Mouse (Mus musculus) embryonic facial prominence, embryonic 13.5 days (tissue): Measurements from ENCODE around the gene Mtmr11. TPM values are rescaled to one million over a fixed set of nuclear protein-coding genes. Genes with fewer than 3 reads are reported as not detected.
"Not testable (repeated sequence)": the region's sequence is repeated elsewhere in the genome, so short reads cannot be mapped to it uniquely, and the experiment has no call there.

Experiments
- ATAC-seq: fragments of 200-750 bp; cut with Nextera tagmentation; 2 replicates; pipeline ENCODE4 v1.8.0; 2017; ENCODE audit warnings: low read depth; ENCODE audit not compliant: insufficient number of reproducible peaks, insufficient read depth, low FRiP score, low TSS enrichment
- H3K27ac ChIP-seq: fragments of 300-500 bp; sonication (generic); 2 replicates; pipeline ENCODE4 v1.5.1; 2015; ENCODE audit warnings: moderate library complexity, mild to moderate bottlenecking, inconsistent platforms
- H3K27me3 ChIP-seq: fragments of 300-500 bp; sonication (generic); 2 replicates; pipeline ENCODE4 v1.6.1; 2015; ENCODE audit warnings: mild to moderate bottlenecking, inconsistent platforms
- H3K36me3 ChIP-seq: fragments of 300-500 bp; sonication (generic); 2 replicates; pipeline ENCODE4 v1.6.1; 2015; ENCODE audit warnings: mild to moderate bottlenecking, inconsistent platforms
- H3K4me1 ChIP-seq: fragments of 300-500 bp; sonication (generic); 2 replicates; pipeline ENCODE4 v1.6.1; 2015; ENCODE audit warnings: inconsistent platforms
- H3K4me2 ChIP-seq: fragments of 300-500 bp; sonication (generic); 2 replicates; pipeline ENCODE4 v1.6.1; 2015; ENCODE audit warnings: moderate library complexity, mild to moderate bottlenecking, inconsistent platforms
- H3K4me3 ChIP-seq: fragments of 300-500 bp; sonication (generic); 2 replicates; pipeline ENCODE4 v1.5.1; 2015; ENCODE audit warnings: mild to moderate bottlenecking, inconsistent platforms
- H3K9ac ChIP-seq: fragments of 300-500 bp; sonication (generic); 2 replicates; pipeline ENCODE4 v1.6.1; 2015; ENCODE audit warnings: mild to moderate bottlenecking, inconsistent platforms
- H3K9me3 ChIP-seq: fragments of 300-500 bp; sonication (generic); 2 replicates; pipeline ENCODE4 v1.6.1; 2016; ENCODE audit warnings: inconsistent platforms
- WGBS: fragments of 180-500 bp; shearing (Covaris S2); methylation state at CpG from one replicate; pipeline ENCODE4 v1.1.7; 2015; ENCODE audit warnings: mixed read lengths; 5-methylcytosine and 5-hydroxymethylcytosine counted together
- polyA plus RNA-seq: library from polyadenylated mRNA; unstranded; fragments of >200 nt; fragmentation: Nextera tagmentation; extraction: Ambion mirVana; gene quantifications from 2 replicates; pipeline ENCODE4 v1.2.1, GENCODE M21; 2015

Mtmr11 gene
- polyA plus RNA-seq, 1 experiment from 2014 or later, result 37.3 TPM

GRCm38 (mm10) chr3:96195616-96196313, 34.0 kb downstream of the Mtmr11 start:
- H3K4me3 ChIP-seq, result no peak overlapping the region
- H3K4me1 ChIP-seq, result peaks cover 19% of the 10 kb centered on the region
- no peak for ATAC-seq
- peak overlapping the region; percentile 96; the same call in 1 of the 2 replicates for H3K4me2 ChIP-seq
- H3K9me3 ChIP-seq, result no peaks in the 10 kb centered on the region
- no peaks in the 10 kb centered on the region for H3K27me3 ChIP-seq
- H3K9ac ChIP-seq, result no peak overlapping the region
- 90% methylated on average over 11 of the region's 11 CpGs for WGBS
- H3K36me3 ChIP-seq, result peaks cover 9% of the 10 kb centered on the region; the same call in 1 of the 2 replicates
- no peak overlapping the region for H3K27ac ChIP-seq

GRCm38 (mm10) chr3:96196437-96197128, 34.8 kb downstream of the Mtmr11 start:
- Histone ChIP-seq H3K36me3 (peaks cover 9% of the 10 kb centered on the region; the same call in 1 of the 2 replicates), H3K27ac (peak overlapping the region; percentile 96), H3K9me3 (no peaks in the 10 kb centered on the region), H3K4me1 (peaks cover 19% of the 10 kb centered on the region), H3K9ac (peak overlapping the region; percentile 88), H3K4me2 (peak overlapping the region; percentile 96), H3K4me3 (peak overlapping the region; percentile 63), H3K27me3 (no peaks in the 10 kb centered on the region)
- ATAC-seq, result no peak; the same call in 1 of the 2 replicates
- 17% methylated on average over 27 of the region's 27 CpGs for WGBS

GRCm38 (mm10) chr3:96197129-96197749, 35.4 kb downstream of the Mtmr11 start:
- Histone ChIP-seq H3K9me3 (no peaks in the 10 kb centered on the region), H3K4me3 (peak overlapping the region; percentile 63), H3K36me3 (peaks cover 9% of the 10 kb centered on the region; the same call in 1 of the 2 replicates), H3K27ac (peak overlapping the region; percentile 96), H3K4me2 (peak overlapping the region; percentile 96), H3K27me3 (no peaks in the 10 kb centered on the region), H3K9ac (peak overlapping the region; percentile 88), H3K4me1 (peaks cover 19% of the 10 kb centered on the region)
- ATAC-seq, result peak; percentile 89
- WGBS, result under 1% methylated on average over 50 of the region's 50 CpGs

- ATAC-seq, result no peak
- 3% methylated on average over 6 of the region's 6 CpGs for WGBS
Observed at GRCm38 (mm10) chr3:96198181-96198580, 36.4 kb downstream of the Mtmr11 start.

GRCm38 (mm10) chr3:96198601-96199251, 36.9 kb downstream of the Mtmr11 start:
- peak overlapping the region; percentile 96 for H3K4me2 ChIP-seq
- WGBS, result 20% methylated on average over 8 of the region's 8 CpGs

More at GRCm38 (mm10) chr3:96198181-96198580, 36.4 kb downstream of the Mtmr11 start:
- H3K4me3 ChIP-seq, result peak overlapping the region; percentile 63
- H3K9me3 ChIP-seq, result no peaks in the 10 kb centered on the region
- peak overlapping the region; percentile 59; the same call in 1 of the 2 replicates for H3K9ac ChIP-seq
- H3K27me3 ChIP-seq, result no peaks in the 10 kb centered on the region
- peaks cover 9% of the 10 kb centered on the region; the same call in 1 of the 2 replicates for H3K36me3 ChIP-seq
- 0 out of 2 replicates have a peak overlapping the region, but pooled peaks have one; percentile 57 for H3K27ac ChIP-seq
- peak overlapping the region; percentile 96 for H3K4me2 ChIP-seq
- peaks cover 16% of the 10 kb centered on the region for H3K4me1 ChIP-seq

GRCm38 (mm10) chr3:96199731-96200130, 37.9 kb downstream of the Mtmr11 start:
- H3K9me3 ChIP-seq, result no peaks in the 10 kb centered on the region
- H3K4me3 ChIP-seq, result no peak overlapping the region
- no peak overlapping the region for H3K9ac ChIP-seq
- H3K4me2 ChIP-seq, result no peak overlapping the region
- H3K27me3 ChIP-seq, result no peaks in the 10 kb centered on the region
- no peak overlapping the region for H3K27ac ChIP-seq
- 60% methylated on average over 2 of the region's 2 CpGs for WGBS
- H3K36me3 ChIP-seq, result peaks cover 6% of the 10 kb centered on the region; the same call in 1 of the 2 replicates
- ATAC-seq, result no peak
- peaks cover 16% of the 10 kb centered on the region for H3K4me1 ChIP-seq

More at GRCm38 (mm10) chr3:96198601-96199251, 36.9 kb downstream of the Mtmr11 start:
- H3K36me3 ChIP-seq, H3K27ac ChIP-seq, H3K4me3 ChIP-seq, ATAC-seq, H3K27me3 ChIP-seq, H3K9ac ChIP-seq, H3K9me3 ChIP-seq: not testable (repeated sequence)
- peaks cover 16% of the 10 kb centered on the region for H3K4me1 ChIP-seq

- H3K4me1 ChIP-seq, result no peaks in the 10 kb centered on the region
- H3K9me3 ChIP-seq, result no peaks in the 10 kb centered on the region
- no peaks in the 10 kb centered on the region for H3K36me3 ChIP-seq
- H3K4me2 ChIP-seq, result no peak overlapping the region
- H3K27me3 ChIP-seq, result no peaks in the 10 kb centered on the region
- WGBS, result 83% methylated on average over 3 of the region's 3 CpGs
- H3K4me3 ChIP-seq, result no peak overlapping the region
- H3K27ac ChIP-seq, result no peak overlapping the region
- ATAC-seq, result no peak
- H3K9ac ChIP-seq, result no peak overlapping the region
Observed at GRCm38 (mm10) chr3:96207819-96208218, 46.0 kb downstream of the Mtmr11 start.

GRCm38 (mm10) chr3:96209242-96209641, 47.4 kb downstream of the Mtmr11 start:
- H3K4me1 ChIP-seq, result no peaks in the 10 kb centered on the region
- ATAC-seq, result no peak
- 19% methylated on average over 15 of the region's 15 CpGs for WGBS
- no peaks in the 10 kb centered on the region for H3K9me3 ChIP-seq
- no peak overlapping the region for H3K27ac ChIP-seq
- H3K9ac ChIP-seq, result 0 out of 2 replicates have a peak overlapping the region, but pooled peaks have one; percentile 27
- no peaks in the 10 kb centered on the region for H3K36me3 ChIP-seq
- H3K27me3 ChIP-seq, result no peaks in the 10 kb centered on the region
- H3K4me2 ChIP-seq, result no peak overlapping the region
- no peak overlapping the region for H3K4me3 ChIP-seq

GRCm38 (mm10) chr3:96219191-96219641, 57.4 kb downstream of the Mtmr11 start:
- ATAC-seq, result no peak

GRCm38 (mm10) chr3:96219661-96220130, 57.9 kb downstream of the Mtmr11 start, which contains the start of the genes Bola1 and Hist2h2ab:
Gene Bola1, minus strand, starts transcription at chr3:96219709.
Gene Hist2h2ab, plus strand, starts transcription at chr3:96219865.
- Histone ChIP-seq H3K36me3 (no peaks in the 10 kb centered on the region), H3K9me3 (no peaks in the 10 kb centered on the region), H3K9ac (peak within 1 kb of the TSS; percentile 91), H3K27me3 (no peaks in the 10 kb centered on the region), H3K4me1 (peaks cover 31% of the 10 kb centered on the region), H3K27ac (peak within 1 kb of the TSS; percentile 99), H3K4me2 (peak within 1 kb of the TSS; percentile 86), H3K4me3 (peak within 1 kb of the TSS; percentile 62)
- peak; percentile 85 for ATAC-seq
- under 1% methylated on average over 37 of the region's 37 CpGs for WGBS

More at GRCm38 (mm10) chr3:96219191-96219641, 57.4 kb downstream of the Mtmr11 start:
- peak overlapping the region; percentile 86 for H3K4me2 ChIP-seq
- H3K27ac ChIP-seq, result peak overlapping the region; percentile 99
- no peaks in the 10 kb centered on the region for H3K9me3 ChIP-seq
- peaks cover 31% of the 10 kb centered on the region for H3K4me1 ChIP-seq
- H3K27me3 ChIP-seq, result no peaks in the 10 kb centered on the region
- H3K36me3 ChIP-seq, result no peaks in the 10 kb centered on the region
- peak overlapping the region; percentile 91 for H3K9ac ChIP-seq
- H3K4me3 ChIP-seq, result peak overlapping the region; percentile 62
- 0% methylated on average over 12 of the region's 12 CpGs for WGBS
